ENCODE assay signal across 17 mouse cellular contexts in the genomic region with DNA sequence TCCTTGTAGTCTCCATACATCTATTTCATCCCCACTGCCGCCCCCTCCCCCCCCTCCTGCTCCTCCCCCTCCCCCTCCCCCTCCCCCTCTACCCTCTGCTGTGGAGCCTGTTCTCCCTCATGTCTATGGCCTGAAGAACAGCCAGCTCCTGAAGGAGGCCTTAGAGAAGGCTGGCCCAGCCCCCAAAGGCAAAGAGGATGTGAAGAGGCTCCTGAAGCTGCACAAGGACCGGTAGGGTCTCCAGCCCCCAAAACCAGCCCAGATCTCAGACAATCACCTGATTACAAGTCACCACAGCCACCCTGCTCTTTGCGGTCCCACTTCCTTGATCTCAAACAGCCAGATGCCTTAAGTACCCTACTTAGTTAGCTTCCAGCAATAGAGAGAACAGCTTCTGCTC. TPM values are rescaled to one million over a fixed set of nuclear protein-coding genes. Genes with fewer than 3 reads are reported as not detected.
DNase-seq lines count a peak whose midpoint lies in the region; ATAC-seq and TF ChIP-seq lines count a peak whose summit lies in the region.
"Had no signal": no experiment of that assay in that cellular context is flagged by ENCODE, and none has a peak within 500 bp of the region (broad histone marks: within the 10 kb centered on the region; RNA-seq: fewer than 3 reads in every experiment).

No protein-coding gene starts in this region.

- no peak overlapping the region for H3K4me3 ChIP-seq in intestine, embryonic 14.5 days (ENCODE audit: low read depth, low read length)
- H3K4me3 ChIP-seq in intestine, postnatal 0 days (ENCODE audit: low read depth, low read length) = no peak overlapping the region
- peak overlapping the region; percentile 31; the same call in 1 of the 2 replicates for H3K4me3 ChIP-seq in G1E (ENCODE audit: low read depth, low read length)
- H3K4me3 ChIP-seq in liver, embryonic 12.5 days = no peak overlapping the region; the same call in 1 of the 2 replicates

- 79% methylated on average over 3 of the region's 3 CpGs for WGBS in intestine, embryonic 14.5 days
- 81% methylated on average over 3 of the region's 3 CpGs for WGBS in intestine, postnatal 0 days
- WGBS in liver, embryonic 12.5 days (ENCODE audit: insufficient replicate concordance) = 43% methylated on average over 3 of the region's 3 CpGs

- ATAC-seq in intestine, embryonic 14.5 days (replicated peaks; ENCODE audit: low FRiP score, low TSS enrichment, low read depth) = no peak
- no peak for ATAC-seq in intestine, postnatal 0 days
- ATAC-seq in G1E (ENCODE audit: extremely low read depth, insufficient number of reproducible peaks, low FRiP score, poor library complexity, severe bottlenecking) = no peak
- no peak for ATAC-seq in liver, embryonic 12.5 days

- no peak overlapping the region for H3K9ac ChIP-seq in intestine, embryonic 14.5 days (ENCODE audit: low read length)
- no peak overlapping the region for H3K9ac ChIP-seq in intestine, postnatal 0 days (ENCODE audit: low read depth, low read length)
- H3K9ac ChIP-seq in liver, embryonic 12.5 days = no peak overlapping the region; the same call in 1 of the 2 replicates

- no peaks in the 10 kb centered on the region for H3K27me3 ChIP-seq in intestine, embryonic 14.5 days (replicated peaks; ENCODE audit: control insufficient read depth, insufficient read depth, low read length)
- H3K27me3 ChIP-seq in intestine, postnatal 0 days (replicated peaks; ENCODE audit: control insufficient read depth, insufficient read depth, low read length) = no peaks in the 10 kb centered on the region
- no peaks in the 10 kb centered on the region for H3K27me3 ChIP-seq in G1E (ENCODE audit: insufficient read depth, low read length)
- no peaks in the 10 kb centered on the region for H3K27me3 ChIP-seq in liver, embryonic 12.5 days (replicated peaks)
- H3K27me3 ChIP-seq: heart, embryonic 13.5 days had no signal

- H3K27ac ChIP-seq in intestine, embryonic 14.5 days (ENCODE audit: low read depth) = no peak overlapping the region
- no peak overlapping the region; the same call in 1 of the 2 replicates for H3K27ac ChIP-seq in intestine, postnatal 0 days (ENCODE audit: low read depth, low read length)
- peak overlapping the region; percentile 84; the same call in 1 of the 2 replicates for H3K27ac ChIP-seq in liver, embryonic 12.5 days

- H3K4me2 ChIP-seq in intestine, embryonic 14.5 days (ENCODE audit: low read length) = peak overlapping the region; percentile 81
- no peak overlapping the region for H3K4me2 ChIP-seq in intestine, postnatal 0 days (replicated peaks; ENCODE audit: low read depth)
- H3K4me2 ChIP-seq in liver, embryonic 12.5 days = peak overlapping the region; percentile 87

- peaks cover 33% of the 10 kb centered on the region for H3K36me3 ChIP-seq in intestine, embryonic 14.5 days (ENCODE audit: control insufficient read depth, insufficient read depth, low read length)
- peaks cover 19% of the 10 kb centered on the region for H3K36me3 ChIP-seq in intestine, postnatal 0 days (ENCODE audit: control insufficient read depth, insufficient read depth)
- peaks cover 72% of the 10 kb centered on the region for H3K36me3 ChIP-seq in G1E (replicated peaks)
- peaks cover 44% of the 10 kb centered on the region for H3K36me3 ChIP-seq in liver, embryonic 12.5 days

- no peaks in the 10 kb centered on the region for H3K9me3 ChIP-seq in intestine, embryonic 14.5 days (ENCODE audit: control insufficient read depth, low read length)
- H3K9me3 ChIP-seq in intestine, postnatal 0 days (ENCODE audit: control insufficient read depth) = no peaks in the 10 kb centered on the region
- H3K9me3 ChIP-seq in G1E (replicated peaks) = no peaks in the 10 kb centered on the region
- no peaks in the 10 kb centered on the region for H3K9me3 ChIP-seq in liver, embryonic 12.5 days (replicated peaks)
- H3K9me3 ChIP-seq: heart, embryonic 13.5 days had no signal

- DNase-seq in cerebellum, adult 9-11 months = peak; percentile 69
- DNase-seq in cerebellum, adult 11 months = no peak
- DNase-seq in intestine, embryonic 14.5 days (ENCODE audit: low spot score) = no peak
- no peak for DNase-seq in G1E (ENCODE audit: low spot score)
- no peak for DNase-seq in layer of hippocampus, adult 8-10 months (ENCODE audit: low spot score in 2 of 2)
- no peak for DNase-seq in embryo, embryonic 9.5 days (ENCODE audit: extremely low spot score)
- DNase-seq: cerebellum, postnatal 10 days; kidney, adult 9 months; layer of hippocampus, postnatal 36 days; lung, adult 2 months; right cerebral cortex, adult 18-20 months had no signal

- TF ChIP-seq CTCF in intestine, postnatal 0 days (IDR thresholded peaks at IDR 0.05; ENCODE audit: low read depth) = no peak
- no peak for TF ChIP-seq CTCF in G1E (IDR thresholded peaks at IDR 0.05; ENCODE audit: low read depth, low read length)

- peaks cover 14% of the 10 kb centered on the region for H3K4me1 ChIP-seq in intestine, embryonic 14.5 days (replicated peaks; ENCODE audit: control insufficient read depth, insufficient read depth, low read length)
- H3K4me1 ChIP-seq in intestine, postnatal 0 days (replicated peaks; ENCODE audit: control insufficient read depth, insufficient read depth, low read length) = peaks cover 4% of the 10 kb centered on the region; the same call in 1 of the 2 replicates
- peaks cover 43% of the 10 kb centered on the region for H3K4me1 ChIP-seq in G1E (ENCODE audit: insufficient read depth, low read depth, low read length)
- peaks cover 30% of the 10 kb centered on the region for H3K4me1 ChIP-seq in liver, embryonic 12.5 days

RNA-seq across cellular contexts. Expression of gene Snrpa, which starts 1.1 kb away (rescaled TPM):
- polyA plus RNA-seq in intestine, embryonic 14.5 days (2014; fragmentation: Nextera tagmentation; extraction: Ambion mirVana) = 283 and 289 TPM in 2 replicates
- 75.4 and 76.4 TPM in 2 replicates for polyA plus RNA-seq in intestine, postnatal 0 days (2015; fragmentation: Nextera tagmentation; extraction: Ambion mirVana)
- total RNA-seq in G1E (2014; fragmentation: Nextera tagmentation) (249 and 291 TPM in 2 replicates), G1E (2017) (96.6 and 101 TPM in 2 replicates)
- 608 and 872 TPM in 2 replicates for polyA plus RNA-seq in G1E (2012)
- 150 and 163 TPM in 2 replicates for polyA plus RNA-seq in liver, embryonic 12.5 days (2016; fragmentation: Nextera tagmentation; extraction: Ambion mirVana)
- total RNA-seq in layer of hippocampus, adult 8-10 months (2022) = 100 to 1,000 TPM in 1 of 4 experiments, 10 to 100 TPM in 3; 82.0 to 108 (median 85.0) TPM

RNA-seq across cellular contexts. Expression of gene BC024978, which starts 1.6 kb away (rescaled TPM):
- 3.7 and 4.6 TPM in 2 replicates for polyA plus RNA-seq in intestine, embryonic 14.5 days (2014; fragmentation: Nextera tagmentation; extraction: Ambion mirVana)
- polyA plus RNA-seq in intestine, postnatal 0 days (2015; fragmentation: Nextera tagmentation; extraction: Ambion mirVana) = 1.9 and 2.4 TPM in 2 replicates
- 14.5 and 15.5 TPM in 2 replicates for total RNA-seq in G1E (2014; fragmentation: Nextera tagmentation)
- total RNA-seq in G1E (2017) = 2.7 and 3.3 TPM in 2 replicates
- 3.5 and 4.8 TPM in 2 replicates for polyA plus RNA-seq in G1E (2012)
- 1.5 TPM in 2 replicates for polyA plus RNA-seq in liver, embryonic 12.5 days (2016; fragmentation: Nextera tagmentation; extraction: Ambion mirVana)
- total RNA-seq in layer of hippocampus, adult 8-10 months (2022) = 10 to 100 TPM; 20.9 to 27.3 (median 25.7) TPM

RNA-seq across cellular contexts. Expression of gene Mia, which starts 16.2 kb away (rescaled TPM):
- 0.34 and 11.1 TPM in 2 replicates for polyA plus RNA-seq in intestine, embryonic 14.5 days (2014; fragmentation: Nextera tagmentation; extraction: Ambion mirVana)
- polyA plus RNA-seq in intestine, postnatal 0 days (2015; fragmentation: Nextera tagmentation; extraction: Ambion mirVana) = not detected in 2 replicates
- total RNA-seq in G1E (2014; fragmentation: Nextera tagmentation) = 0.87 and 4.6 TPM in 2 replicates
- 0.82 and 1.4 TPM in 2 replicates for total RNA-seq in G1E (2017)
- 0.24 TPM in 1 of 2 replicates, not detected in the other for polyA plus RNA-seq in G1E (2012)
- polyA plus RNA-seq in liver, embryonic 12.5 days (2016; fragmentation: Nextera tagmentation; extraction: Ambion mirVana) = 0.29 and 0.45 TPM in 2 replicates
- total RNA-seq in layer of hippocampus, adult 8-10 months (2022) = 1 to 10 TPM in 3 of 4 experiments, under 1 TPM in 1; 0.86 to 3.9 (median 2.5) TPM

RNA-seq across cellular contexts. Expression of gene Gm21983, which starts 16.2 kb away (rescaled TPM):
- 0.52 TPM in 1 of 2 replicates, not detected in the other for polyA plus RNA-seq in intestine, embryonic 14.5 days (2014; fragmentation: Nextera tagmentation; extraction: Ambion mirVana)
- 0.22 TPM in 1 of 2 replicates, not detected in the other for polyA plus RNA-seq in intestine, postnatal 0 days (2015; fragmentation: Nextera tagmentation; extraction: Ambion mirVana)
- 0.83 TPM in 1 of 2 replicates, not detected in the other for total RNA-seq in G1E (2014; fragmentation: Nextera tagmentation)
- total RNA-seq in G1E (2017) = not detected in 2 replicates
- polyA plus RNA-seq in G1E (2012) = 0.04 TPM in 1 of 2 replicates, not detected in the other
- 0.24 TPM in 1 of 2 replicates, not detected in the other for polyA plus RNA-seq in liver, embryonic 12.5 days (2016; fragmentation: Nextera tagmentation; extraction: Ambion mirVana)
- total RNA-seq in layer of hippocampus, adult 8-10 months (2022) = not detected
- total RNA-seq: layer of hippocampus, postnatal 36 days had no signal
- polyA plus RNA-seq: lung, adult 2 months; midbrain, embryonic 11.5 days; neural tube, embryonic 14.5 days; stomach, embryonic 16.5 days had no signal

RNA-seq across cellular contexts. Expression of gene Rab4b, which starts 18.4 kb away (rescaled TPM):
- polyA plus RNA-seq in intestine, embryonic 14.5 days (2014; fragmentation: Nextera tagmentation; extraction: Ambion mirVana) = 59.8 and 60.8 TPM in 2 replicates
- polyA plus RNA-seq in intestine, postnatal 0 days (2015; fragmentation: Nextera tagmentation; extraction: Ambion mirVana) = 96.2 and 103 TPM in 2 replicates
- total RNA-seq in G1E (2014; fragmentation: Nextera tagmentation) (36.5 and 37.4 TPM in 2 replicates), G1E (2017) (14.6 and 15.2 TPM in 2 replicates)
- 182 and 204 TPM in 2 replicates for polyA plus RNA-seq in G1E (2012)
- polyA plus RNA-seq in liver, embryonic 12.5 days (2016; fragmentation: Nextera tagmentation; extraction: Ambion mirVana) = 32.4 TPM in 2 replicates
- 100 to 1,000 TPM in 2 of 4 experiments, 10 to 100 TPM in 2; 91.9 to 112 (median 102) TPM for total RNA-seq in layer of hippocampus, adult 8-10 months (2022)
